Mouse (Mus musculus): ENCODE results near the gene Kncn. TPM values are rescaled to one million over a fixed set of nuclear protein-coding genes. Genes with fewer than 3 reads are reported as not detected.

Kncn gene
- polyA plus RNA-seq, 1 experiment from 2014 or later = not detected

- no peak for ATAC-seq
- no peak for TF ChIP-seq EP300 (IDR thresholded peaks at IDR 0.05; ENCODE audit: low read depth)
- TF ChIP-seq CTCF (IDR thresholded peaks at IDR 0.05; ENCODE audit: low read depth) = no peak
- Histone ChIP-seq H3K4me3 (ENCODE audit: low read depth, low read length) (no peak overlapping the region), H3K36me3 (replicated peaks; ENCODE audit: insufficient read depth, low read length) (peaks cover 6% of the 10 kb centered on the region), H3K9ac (replicated peaks) (no peak overlapping the region), H3K9me3 (ENCODE audit: low read length) (no peaks in the 10 kb centered on the region), H3K4me2 (ENCODE audit: low read depth, low read length) (no peak overlapping the region), H3K27me3 (ENCODE audit: insufficient read depth, low read length) (no peaks in the 10 kb centered on the region), H3K27ac (ENCODE audit: low read depth) (no peak overlapping the region), H3K4me1 (ENCODE audit: insufficient read depth) (no peaks in the 10 kb centered on the region)
- no peak for DNase-seq
- 53% methylated on average over 4 of the region's 4 CpGs for WGBS (ENCODE audit: insufficient replicate concordance)
These were observed 2.0 kb upstream of the Kncn start for GRCm38 (mm10) chr4:115882195-115882594.

- H3K9ac ChIP-seq (replicated peaks) = no peak overlapping the region
- H3K27ac ChIP-seq (ENCODE audit: low read depth) = no peak overlapping the region
- H3K4me2 ChIP-seq (ENCODE audit: low read depth, low read length) = no peak overlapping the region
- no peak for ATAC-seq
- H3K9me3 ChIP-seq (ENCODE audit: low read length) = no peaks in the 10 kb centered on the region
- WGBS (ENCODE audit: insufficient replicate concordance) = 70% methylated on average over 3 of the region's 3 CpGs
- DNase-seq = no peak
- no peak for TF ChIP-seq EP300 (IDR thresholded peaks at IDR 0.05; ENCODE audit: low read depth)
- TF ChIP-seq CTCF (IDR thresholded peaks at IDR 0.05; ENCODE audit: low read depth) = no peak
- H3K4me3 ChIP-seq (ENCODE audit: low read depth, low read length) = no peak overlapping the region
- H3K27me3 ChIP-seq (ENCODE audit: insufficient read depth, low read length) = peaks cover 23% of the 10 kb centered on the region
- H3K36me3 ChIP-seq (replicated peaks; ENCODE audit: insufficient read depth, low read length) = no peaks in the 10 kb centered on the region
- no peaks in the 10 kb centered on the region for H3K4me1 ChIP-seq (ENCODE audit: insufficient read depth)
These were observed 1.6 kb downstream of the Kncn start for GRCm38 (mm10) chr4:115885846-115886245.

GRCm38 (mm10) chr4:115886875-115887274 is 2.7 kb downstream of the Kncn start:
- Histone ChIP-seq H3K9me3 (ENCODE audit: low read length) (no peaks in the 10 kb centered on the region), H3K4me2 (ENCODE audit: low read depth, low read length) (no peak overlapping the region), H3K9ac (replicated peaks) (no peak overlapping the region), H3K4me3 (ENCODE audit: low read depth, low read length) (no peak overlapping the region), H3K36me3 (replicated peaks; ENCODE audit: insufficient read depth, low read length) (no peaks in the 10 kb centered on the region), H3K4me1 (ENCODE audit: insufficient read depth) (no peaks in the 10 kb centered on the region), H3K27me3 (ENCODE audit: insufficient read depth, low read length) (peaks cover 32% of the 10 kb centered on the region), H3K27ac (ENCODE audit: low read depth) (no peak overlapping the region)
- DNase-seq (peak; percentile 26), ATAC-seq (no peak)
- WGBS (ENCODE audit: insufficient replicate concordance) = 35% methylated on average over 1 of the region's 1 CpGs
- TF ChIP-seq EP300 (IDR thresholded peaks at IDR 0.05; ENCODE audit: low read depth) = no peak
- TF ChIP-seq CTCF (IDR thresholded peaks at IDR 0.05; ENCODE audit: low read depth) = no peak

DNA sequence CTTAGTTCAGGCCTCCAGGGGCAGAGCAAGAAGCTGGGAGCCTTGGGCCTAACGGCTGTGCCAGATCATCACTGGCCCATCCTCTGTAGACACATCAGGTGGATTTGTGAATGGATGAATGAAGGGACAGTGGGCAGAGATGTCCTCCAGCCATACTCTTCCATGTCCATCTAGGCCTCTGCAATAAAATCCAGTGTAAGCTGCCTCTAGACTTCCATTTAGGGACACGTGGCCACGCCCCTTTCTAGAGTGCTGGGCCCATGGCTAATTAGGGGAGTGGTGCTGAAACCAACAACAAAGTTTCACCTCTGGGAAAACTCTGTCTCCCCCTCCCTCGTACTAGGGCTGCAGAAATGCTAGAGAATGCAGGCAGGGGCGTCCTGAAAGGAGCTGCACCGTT is 5.9 kb downstream of the Kncn start:
- Histone ChIP-seq H3K27me3 (ENCODE audit: insufficient read depth, low read length) (peaks cover 41% of the 10 kb centered on the region), H3K36me3 (replicated peaks; ENCODE audit: insufficient read depth, low read length) (no peaks in the 10 kb centered on the region), H3K4me3 (ENCODE audit: low read depth, low read length) (no peak overlapping the region), H3K9ac (replicated peaks) (no peak overlapping the region), H3K9me3 (ENCODE audit: low read length) (no peaks in the 10 kb centered on the region), H3K4me2 (ENCODE audit: low read depth, low read length) (peak overlapping the region; percentile 19; the same call in 1 of the 2 replicates), H3K4me1 (ENCODE audit: insufficient read depth) (no peaks in the 10 kb centered on the region), H3K27ac (ENCODE audit: low read depth) (no peak overlapping the region)
- ATAC-seq (no peak), DNase-seq (no peak)
- TF ChIP-seq EP300 (IDR thresholded peaks at IDR 0.05; ENCODE audit: low read depth) (no peak), CTCF (IDR thresholded peaks at IDR 0.05; ENCODE audit: low read depth) (no peak)
- 16% methylated on average over 6 of the region's 6 CpGs for WGBS (ENCODE audit: insufficient replicate concordance)

GRCm38 (mm10) chr4:115890553-115890952 is 6.4 kb downstream of the Kncn start, which contains the start of gene 6430628N08Rik:
Gene 6430628N08Rik, plus strand, starts transcription at chr4:115890665.
- H3K4me1 ChIP-seq (ENCODE audit: insufficient read depth) = no peaks in the 10 kb centered on the region
- no peak within 1 kb of the TSS for H3K27ac ChIP-seq (ENCODE audit: low read depth)
- ATAC-seq (no peak), DNase-seq (no peak)
- no peaks in the 10 kb centered on the region for H3K9me3 ChIP-seq (ENCODE audit: low read length)
- H3K9ac ChIP-seq (replicated peaks) = no peak within 1 kb of the TSS
- 2% methylated on average over 28 of the region's 31 CpGs for WGBS (ENCODE audit: insufficient replicate concordance)
- TF ChIP-seq CTCF (IDR thresholded peaks at IDR 0.05; ENCODE audit: low read depth) (no peak), EP300 (IDR thresholded peaks at IDR 0.05; ENCODE audit: low read depth) (no peak)
- H3K27me3 ChIP-seq (ENCODE audit: insufficient read depth, low read length) = peaks cover 41% of the 10 kb centered on the region
- H3K4me2 ChIP-seq (ENCODE audit: low read depth, low read length) = peak within 1 kb of the TSS; percentile 19; the same call in 1 of the 2 replicates
- no peak within 1 kb of the TSS for H3K4me3 ChIP-seq (ENCODE audit: low read depth, low read length)
- H3K36me3 ChIP-seq (replicated peaks; ENCODE audit: insufficient read depth, low read length) = no peaks in the 10 kb centered on the region

GRCm38 (mm10) chr4:115894281-115894680 is 10.1 kb downstream of the Kncn start:
- DNase-seq (no peak), ATAC-seq (no peak)
- TF ChIP-seq CTCF (IDR thresholded peaks at IDR 0.05; ENCODE audit: low read depth) (no peak), EP300 (IDR thresholded peaks at IDR 0.05; ENCODE audit: low read depth) (no peak)
- Histone ChIP-seq H3K4me2 (ENCODE audit: low read depth, low read length) (no peak overlapping the region), H3K4me3 (ENCODE audit: low read depth, low read length) (no peak overlapping the region), H3K9me3 (ENCODE audit: low read length) (no peaks in the 10 kb centered on the region), H3K36me3 (replicated peaks; ENCODE audit: insufficient read depth, low read length) (no peaks in the 10 kb centered on the region), H3K27me3 (ENCODE audit: insufficient read depth, low read length) (peaks cover 62% of the 10 kb centered on the region), H3K27ac (ENCODE audit: low read depth) (no peak overlapping the region), H3K4me1 (ENCODE audit: insufficient read depth) (0 out of 2 replicates have a peak, but pooled peaks cover 2% of the 10 kb centered on the region), H3K9ac (replicated peaks) (no peak overlapping the region)
- WGBS (ENCODE audit: insufficient replicate concordance) = 31% methylated on average over 3 of the region's 3 CpGs

Data from liver, postnatal 0 days (tissue).